Mouse (Mus musculus): ENCODE measurements around the gene Rabgap1l. TPM values are rescaled to one million over a fixed set of nuclear protein-coding genes. Genes with fewer than 3 reads are reported as not detected.

Gene Rabgap1l
- total and polyA plus RNA-seq, 2 experiments = 6.4 to 78.7 TPM

DNA sequence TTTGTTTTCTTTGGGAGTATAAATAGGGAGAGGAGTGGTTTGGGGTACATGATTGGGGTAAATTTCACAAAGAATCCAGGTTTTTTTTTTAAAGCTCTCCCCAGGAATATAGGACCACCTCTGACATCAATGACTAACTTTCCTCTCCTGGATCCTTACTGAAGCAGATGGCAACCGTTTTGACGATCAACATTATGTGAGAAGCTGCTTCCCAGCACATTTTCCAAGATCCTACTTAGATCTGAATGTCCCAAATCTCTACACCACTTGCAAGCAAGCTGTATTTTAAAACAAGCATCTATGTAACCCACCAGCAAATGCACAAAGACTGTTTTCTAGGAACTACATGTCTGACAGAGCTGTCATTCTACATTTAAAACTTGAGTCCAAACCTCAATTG is 311.4 kb downstream of the Rabgap1l start:
- no peak for DNase-seq (ENCODE audit: extremely low read depth, low read depth, low spot score)
- Histone ChIP-seq H3K9ac (ENCODE audit: low read depth, low read length) (no peak overlapping the region), H3K4me3 (ENCODE audit: insufficient read depth, low read depth, low read length) (no peak overlapping the region), H3K27ac (replicated peaks; ENCODE audit: insufficient read depth, low read depth, low read length) (no peak overlapping the region), H3K4me1 (ENCODE audit: control insufficient read depth, insufficient read depth, low read length) (no peaks in the 10 kb centered on the region), H3K27me3 (ENCODE audit: control insufficient read depth, insufficient read depth, low read length) (no peaks in the 10 kb centered on the region), H3K79me2 (ENCODE audit: control insufficient read depth, insufficient read depth, low read length) (no peaks in the 10 kb centered on the region), H3K36me3 (ENCODE audit: control insufficient read depth, insufficient read depth, low read length) (no peaks in the 10 kb centered on the region)
- no peak for TF ChIP-seq CTCF (IDR thresholded peaks at IDR 0.05; ENCODE audit: low read depth, low read length)
- no peak for TF ChIP-seq POLR2A (IDR thresholded peaks at IDR 0.05; ENCODE audit: extremely low read depth, insufficient read depth, low read length)
- WGBS = 97% methylated on average over 2 of the region's 2 CpGs

DNA sequence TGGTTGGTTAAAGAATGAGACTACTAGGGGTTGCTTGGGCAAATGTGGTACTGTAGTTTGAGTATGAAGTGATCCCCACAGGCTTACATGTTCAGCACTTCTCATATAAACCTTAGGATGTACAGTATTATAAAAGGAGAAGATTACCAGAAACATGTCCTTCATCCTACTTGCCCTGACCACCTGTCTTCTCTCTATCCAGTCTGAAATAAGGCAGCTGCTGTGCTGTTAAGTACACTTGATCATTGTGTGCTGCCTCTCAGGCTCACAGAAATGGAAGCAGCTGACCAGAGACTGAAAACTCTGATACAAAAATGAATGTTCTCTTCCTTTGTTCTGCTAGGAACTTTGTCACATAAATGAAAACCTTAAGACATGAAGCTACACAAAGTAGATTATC is 325.6 kb downstream of the Rabgap1l start:
- no peak for DNase-seq (ENCODE audit: extremely low read depth, low read depth, low spot score)
- no peaks in the 10 kb centered on the region for H3K79me2 ChIP-seq (ENCODE audit: control insufficient read depth, insufficient read depth, low read length)
- H3K27me3 ChIP-seq (ENCODE audit: control insufficient read depth, insufficient read depth, low read length) = no peaks in the 10 kb centered on the region
- no peak overlapping the region for H3K9ac ChIP-seq (ENCODE audit: low read depth, low read length)
- no peak overlapping the region for H3K4me3 ChIP-seq (ENCODE audit: insufficient read depth, low read depth, low read length)
- no peaks in the 10 kb centered on the region for H3K4me1 ChIP-seq (ENCODE audit: control insufficient read depth, insufficient read depth, low read length)
- TF ChIP-seq POLR2A (IDR thresholded peaks at IDR 0.05; ENCODE audit: extremely low read depth, insufficient read depth, low read length) (no peak), CTCF (IDR thresholded peaks at IDR 0.05; ENCODE audit: low read depth, low read length) (no peak)
- H3K36me3 ChIP-seq (ENCODE audit: control insufficient read depth, insufficient read depth, low read length) = peaks cover 3% of the 10 kb centered on the region; the same call in 1 of the 2 replicates
- H3K27ac ChIP-seq (replicated peaks; ENCODE audit: insufficient read depth, low read depth, low read length) = no peak overlapping the region

DNA sequence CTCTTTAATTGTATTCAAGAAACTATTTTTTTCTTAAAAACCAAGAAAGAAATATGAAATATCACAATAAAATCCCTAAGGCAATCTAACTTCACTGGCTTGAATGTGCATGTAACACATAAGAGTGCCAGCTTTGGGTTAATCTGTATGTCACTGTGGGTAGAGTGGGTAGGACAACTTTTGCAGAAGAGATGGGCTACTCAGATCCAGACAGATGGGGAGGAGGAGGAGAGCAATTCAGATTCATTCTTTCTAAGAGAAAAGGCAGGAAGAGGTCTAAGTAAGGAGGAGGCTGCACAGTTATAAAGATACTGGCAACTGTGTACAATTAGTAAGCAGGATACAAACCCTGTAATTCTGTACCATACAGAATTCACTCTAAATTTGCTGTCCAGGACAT is 327.8 kb downstream of the Rabgap1l start:
- TF ChIP-seq CTCF (IDR thresholded peaks at IDR 0.05; ENCODE audit: low read depth, low read length) = no peak
- TF ChIP-seq POLR2A (IDR thresholded peaks at IDR 0.05; ENCODE audit: extremely low read depth, insufficient read depth, low read length) = no peak
- no peak overlapping the region for H3K9ac ChIP-seq (ENCODE audit: low read depth, low read length)
- H3K79me2 ChIP-seq (ENCODE audit: control insufficient read depth, insufficient read depth, low read length) = no peaks in the 10 kb centered on the region
- H3K27me3 ChIP-seq (ENCODE audit: control insufficient read depth, insufficient read depth, low read length) = no peaks in the 10 kb centered on the region
- no peak overlapping the region for H3K4me3 ChIP-seq (ENCODE audit: insufficient read depth, low read depth, low read length)
- no peak overlapping the region for H3K27ac ChIP-seq (replicated peaks; ENCODE audit: insufficient read depth, low read depth, low read length)
- no peaks in the 10 kb centered on the region for H3K36me3 ChIP-seq (ENCODE audit: control insufficient read depth, insufficient read depth, low read length)
- H3K4me1 ChIP-seq (ENCODE audit: control insufficient read depth, insufficient read depth, low read length) = no peaks in the 10 kb centered on the region
- DNase-seq (ENCODE audit: extremely low read depth, low read depth, low spot score) = no peak

DNA sequence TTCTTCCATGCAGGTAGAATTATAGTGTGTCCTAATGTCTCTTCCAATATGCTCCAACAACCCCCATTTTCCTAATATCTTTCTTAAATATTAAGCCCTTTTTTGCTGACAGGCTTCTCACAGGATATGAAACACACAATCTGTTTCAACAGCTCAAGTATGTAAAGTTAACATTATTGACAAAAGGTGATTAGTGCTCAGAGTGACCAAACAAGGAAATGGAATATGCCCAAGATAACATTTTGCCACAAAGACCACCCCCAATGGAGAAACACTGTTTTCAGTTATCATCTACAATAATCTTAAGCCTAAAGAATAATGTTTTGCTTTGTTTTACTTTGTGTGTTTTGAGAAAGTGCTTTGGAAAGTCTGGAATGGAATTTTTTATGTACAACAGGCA is 328.9 kb downstream of the Rabgap1l start:
- H3K27ac ChIP-seq (replicated peaks; ENCODE audit: insufficient read depth, low read depth, low read length) = no peak overlapping the region
- TF ChIP-seq CTCF (IDR thresholded peaks at IDR 0.05; ENCODE audit: low read depth, low read length) = no peak
- TF ChIP-seq POLR2A (IDR thresholded peaks at IDR 0.05; ENCODE audit: extremely low read depth, insufficient read depth, low read length) = no peak
- DNase-seq (ENCODE audit: extremely low read depth, low read depth, low spot score) = no peak
- H3K79me2 ChIP-seq (ENCODE audit: control insufficient read depth, insufficient read depth, low read length) = no peaks in the 10 kb centered on the region; the same call in 1 of the 2 replicates
- no peaks in the 10 kb centered on the region for H3K36me3 ChIP-seq (ENCODE audit: control insufficient read depth, insufficient read depth, low read length)
- H3K4me1 ChIP-seq (ENCODE audit: control insufficient read depth, insufficient read depth, low read length) = no peaks in the 10 kb centered on the region
- H3K27me3 ChIP-seq (ENCODE audit: control insufficient read depth, insufficient read depth, low read length) = no peaks in the 10 kb centered on the region
- H3K4me3 ChIP-seq (ENCODE audit: insufficient read depth, low read depth, low read length) = no peak overlapping the region
- no peak overlapping the region for H3K9ac ChIP-seq (ENCODE audit: low read depth, low read length)

DNA sequence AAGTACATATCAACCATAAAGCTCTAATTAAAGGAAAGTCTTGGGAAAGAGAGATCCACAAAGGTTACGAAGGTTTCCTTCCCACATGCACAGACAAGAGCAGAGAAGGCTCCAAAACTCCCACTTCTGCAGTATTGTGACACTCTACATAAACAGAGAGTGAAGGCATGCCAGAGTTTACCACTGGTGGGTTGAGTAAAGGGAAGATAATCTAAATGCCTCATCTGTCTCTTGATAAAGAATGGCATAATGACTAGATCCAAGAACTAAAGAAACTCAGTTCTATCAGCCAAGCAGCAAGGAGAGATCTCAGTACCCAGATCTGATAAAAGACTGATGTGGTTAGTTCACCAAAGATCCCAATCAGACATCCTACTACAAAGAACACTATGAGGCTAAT is 332.7 kb downstream of the Rabgap1l start:
- whole genome bisulfite sequencing = 95% methylated on average over 1 of the region's 1 CpGs
- Histone ChIP-seq H3K4me1 (ENCODE audit: control insufficient read depth, insufficient read depth, low read length) (no peaks in the 10 kb centered on the region), H3K27me3 (ENCODE audit: control insufficient read depth, insufficient read depth, low read length) (no peaks in the 10 kb centered on the region), H3K4me3 (ENCODE audit: insufficient read depth, low read depth, low read length) (no peak overlapping the region), H3K9ac (ENCODE audit: low read depth, low read length) (no peak overlapping the region), H3K36me3 (ENCODE audit: control insufficient read depth, insufficient read depth, low read length) (no peaks in the 10 kb centered on the region), H3K27ac (replicated peaks; ENCODE audit: insufficient read depth, low read depth, low read length) (no peak overlapping the region), H3K79me2 (ENCODE audit: control insufficient read depth, insufficient read depth, low read length) (no peaks in the 10 kb centered on the region; the same call in 1 of the 2 replicates)
- no peak for DNase-seq (ENCODE audit: extremely low read depth, low read depth, low spot score)
- TF ChIP-seq POLR2A (IDR thresholded peaks at IDR 0.05; ENCODE audit: extremely low read depth, insufficient read depth, low read length) = no peak
- no peak for TF ChIP-seq CTCF (IDR thresholded peaks at IDR 0.05; ENCODE audit: low read depth, low read length)

DNA sequence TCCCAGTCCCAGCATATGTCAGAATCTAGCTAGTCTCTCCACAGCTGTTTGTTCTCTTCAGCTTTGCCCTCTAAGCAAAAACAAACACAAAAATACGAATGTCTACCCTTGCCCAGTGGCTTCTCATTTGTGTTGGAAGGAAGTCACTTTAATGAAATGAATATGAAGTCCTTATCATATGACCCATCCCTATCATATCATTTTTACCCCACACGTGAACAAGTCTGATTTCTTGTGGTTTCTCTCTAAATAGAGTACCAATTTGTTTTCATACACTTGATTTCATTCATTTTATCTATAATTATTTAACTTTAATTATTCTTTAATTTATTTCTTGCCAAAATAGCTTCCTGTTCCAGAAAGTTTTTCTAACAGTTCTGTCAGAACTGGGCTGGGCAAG is 341.3 kb downstream of the Rabgap1l start:
- H3K79me2 ChIP-seq (ENCODE audit: control insufficient read depth, insufficient read depth, low read length) = no peaks in the 10 kb centered on the region
- H3K27me3 ChIP-seq (ENCODE audit: control insufficient read depth, insufficient read depth, low read length) = no peaks in the 10 kb centered on the region
- H3K4me3 ChIP-seq (ENCODE audit: insufficient read depth, low read depth, low read length) = no peak overlapping the region
- H3K36me3 ChIP-seq (ENCODE audit: control insufficient read depth, insufficient read depth, low read length) = peaks cover 2% of the 10 kb centered on the region; the same call in 1 of the 2 replicates
- TF ChIP-seq CTCF (IDR thresholded peaks at IDR 0.05; ENCODE audit: low read depth, low read length) (no peak), POLR2A (IDR thresholded peaks at IDR 0.05; ENCODE audit: extremely low read depth, insufficient read depth, low read length) (no peak)
- no peak overlapping the region for H3K27ac ChIP-seq (replicated peaks; ENCODE audit: insufficient read depth, low read depth, low read length)
- no peak overlapping the region for H3K9ac ChIP-seq (ENCODE audit: low read depth, low read length)
- DNase-seq (ENCODE audit: extremely low read depth, low read depth, low spot score) = no peak
- no peaks in the 10 kb centered on the region for H3K4me1 ChIP-seq (ENCODE audit: control insufficient read depth, insufficient read depth, low read length)
- WGBS = 61% methylated on average over 2 of the region's 2 CpGs
